Mouse (Mus musculus): ENCODE data around the gene Eps15.
A peak's percentile ranks its signal among the peaks of the same experiment; 100 is the strongest.

Gene Eps15

GRCm38 (mm10) chr4:109266744-109267143, 13.3 kb upstream of the Eps15 start:
- ATAC-seq (ENCODE audit: insufficient number of reproducible peaks, low FRiP score, low TSS enrichment) = no peak

GRCm38 (mm10) chr4:109267452-109267851, 12.6 kb upstream of the Eps15 start:
- ATAC-seq (ENCODE audit: insufficient number of reproducible peaks, low FRiP score, low TSS enrichment) = no peak

GRCm38 (mm10) chr4:109268903-109269302, 11.2 kb upstream of the Eps15 start:
- no peak for ATAC-seq (ENCODE audit: insufficient number of reproducible peaks, low FRiP score, low TSS enrichment)

DNA sequence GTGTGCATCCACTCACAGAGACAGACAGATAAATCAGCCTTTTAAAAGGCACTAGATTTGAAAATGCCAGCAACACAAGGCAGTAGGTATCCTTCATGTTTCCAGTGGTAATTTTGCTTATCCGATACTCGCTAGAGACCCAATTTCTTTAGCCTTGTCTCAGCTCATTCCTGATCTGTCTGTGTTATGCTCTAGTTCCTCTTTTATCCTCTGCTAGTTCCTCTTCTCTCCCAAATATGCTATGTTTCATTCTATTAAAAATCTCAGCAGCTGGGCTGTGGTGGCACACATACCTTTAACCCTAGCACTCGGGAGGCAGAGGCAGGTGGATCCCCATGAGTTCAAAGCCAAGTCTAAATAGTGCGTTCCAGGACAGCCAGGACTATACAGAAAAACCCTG, 8.3 kb upstream of the Eps15 start:
- ATAC-seq (ENCODE audit: insufficient number of reproducible peaks, low FRiP score, low TSS enrichment) = no peak

- ATAC-seq (ENCODE audit: insufficient number of reproducible peaks, low FRiP score, low TSS enrichment) = no peak
Observed at GRCm38 (mm10) chr4:109273586-109274240, 6.4 kb upstream of the Eps15 start.

GRCm38 (mm10) chr4:109280459-109281160, 542 bp downstream of the Eps15 start:
- ATAC-seq (ENCODE audit: insufficient number of reproducible peaks, low FRiP score, low TSS enrichment) = peak; percentile 53; the same call in 1 of the 2 replicates

- no peak for ATAC-seq (ENCODE audit: insufficient number of reproducible peaks, low FRiP score, low TSS enrichment)
Observed at GRCm38 (mm10) chr4:109281161-109281560, 1.1 kb downstream of the Eps15 start.

- no peak for ATAC-seq (ENCODE audit: insufficient number of reproducible peaks, low FRiP score, low TSS enrichment)
Observed at GRCm38 (mm10) chr4:109281946-109282345, 1.9 kb downstream of the Eps15 start.

DNA sequence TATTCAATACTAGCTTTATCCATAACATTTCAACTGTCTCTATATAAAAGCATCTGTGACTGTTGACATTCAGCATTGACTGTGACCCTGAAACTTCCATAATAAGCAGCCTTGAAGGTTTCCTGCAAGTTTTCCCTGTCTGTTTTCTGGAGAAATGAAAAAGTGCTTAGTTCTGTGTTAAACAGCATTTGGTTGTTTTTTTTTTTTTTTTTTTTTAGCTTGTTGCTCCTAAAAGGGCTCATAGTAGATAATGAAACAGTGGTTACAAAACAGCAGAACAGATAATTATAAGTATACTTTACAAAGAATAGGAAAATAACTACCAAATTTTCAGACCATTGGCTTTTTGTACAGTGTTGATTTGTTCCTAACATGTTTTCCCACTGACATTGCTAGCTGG, 14.6 kb downstream of the Eps15 start:
- no peak for ATAC-seq (ENCODE audit: insufficient number of reproducible peaks, low FRiP score, low TSS enrichment)

DNA sequence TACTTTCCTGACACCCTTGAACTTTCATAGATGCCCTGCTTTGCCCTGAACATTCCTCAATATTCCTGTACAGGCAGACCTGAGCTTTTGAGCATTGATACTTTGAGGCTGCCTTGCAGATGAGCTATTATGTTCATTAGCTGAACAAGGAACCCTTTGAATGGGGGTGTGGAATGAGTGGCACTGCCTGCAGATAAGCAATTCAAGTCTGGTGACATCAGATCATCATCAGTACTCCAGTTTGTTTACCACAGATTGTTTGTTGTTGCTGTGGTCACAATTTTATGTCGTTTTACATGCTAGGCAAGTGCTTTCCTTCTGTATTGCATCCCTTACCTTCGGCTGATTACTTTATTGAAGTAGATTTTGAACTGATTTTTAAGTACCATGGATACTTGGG, 16.4 kb downstream of the Eps15 start:
- ATAC-seq (ENCODE audit: insufficient number of reproducible peaks, low FRiP score, low TSS enrichment) = no peak

DNA sequence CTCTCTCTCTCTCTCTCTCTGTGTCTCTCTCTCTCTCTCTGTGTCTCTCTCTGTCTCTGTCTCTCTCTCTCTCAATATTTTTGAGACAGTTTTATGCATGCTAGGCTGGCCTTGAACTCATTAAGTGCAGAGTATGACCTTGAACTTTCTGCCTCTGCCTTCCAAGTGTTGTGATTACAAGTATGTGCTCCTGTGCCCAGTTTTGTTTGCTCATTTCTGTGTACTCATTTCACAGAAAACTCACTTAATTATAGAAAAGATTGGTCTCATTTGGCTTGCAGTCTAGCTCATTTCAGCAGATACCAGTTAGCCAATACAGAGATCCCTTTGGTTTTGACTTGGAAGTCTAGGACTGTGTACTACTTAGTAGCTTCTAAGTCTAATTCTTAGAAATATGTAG, 19.1 kb downstream of the Eps15 start:
- ATAC-seq (ENCODE audit: insufficient number of reproducible peaks, low FRiP score, low TSS enrichment) = no peak

- ATAC-seq (ENCODE audit: insufficient number of reproducible peaks, low FRiP score, low TSS enrichment) = no peak
Observed at GRCm38 (mm10) chr4:109316941-109317894, 37.1 kb downstream of the Eps15 start.

DNA sequence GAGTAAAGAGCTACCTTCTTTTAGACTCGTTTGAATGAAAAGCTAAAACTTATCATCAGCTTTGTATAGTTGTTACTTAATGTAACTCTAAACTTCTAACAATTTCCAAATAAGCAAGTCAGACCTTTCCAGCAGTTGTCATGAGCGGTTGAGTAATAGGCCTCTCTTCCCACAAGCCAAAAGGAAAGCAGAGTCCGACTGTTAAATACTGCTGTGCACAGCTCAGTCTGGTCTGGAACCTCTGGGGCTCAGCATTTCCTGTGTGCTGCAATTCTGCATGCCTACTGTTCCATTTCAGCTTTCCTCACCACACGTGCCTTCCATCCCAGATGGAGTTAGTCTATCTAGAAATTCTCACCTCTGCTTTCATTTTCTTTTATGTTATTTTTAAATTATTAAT, 56.7 kb downstream of the Eps15 start:
- ATAC-seq (ENCODE audit: insufficient number of reproducible peaks, low FRiP score, low TSS enrichment) = no peak

DNA sequence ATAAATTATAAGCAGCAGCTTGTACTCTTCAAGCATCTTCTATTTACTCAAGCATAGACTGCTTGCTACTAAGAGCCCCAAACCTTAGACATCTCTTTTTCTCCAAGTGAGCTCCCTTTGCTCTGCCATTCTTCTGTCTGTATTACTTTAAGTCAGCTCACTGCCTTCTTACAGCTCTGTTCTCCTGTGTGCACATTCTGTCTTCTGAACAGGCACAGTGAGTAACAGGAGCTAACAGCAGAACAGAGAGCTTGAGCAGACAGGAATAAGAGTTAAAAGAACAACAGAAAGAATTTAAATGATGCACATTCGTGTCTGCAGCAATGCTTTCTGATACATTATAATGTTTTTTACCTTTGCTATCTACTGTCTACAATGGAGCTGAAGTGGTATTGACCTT, 61.2 kb downstream of the Eps15 start:
- no peak for ATAC-seq (ENCODE audit: insufficient number of reproducible peaks, low FRiP score, low TSS enrichment)

- peak; percentile 96 for ATAC-seq (ENCODE audit: insufficient number of reproducible peaks, low FRiP score, low TSS enrichment)
Observed at GRCm38 (mm10) chr4:109342783-109343485, 62.9 kb downstream of the Eps15 start.

DNA sequence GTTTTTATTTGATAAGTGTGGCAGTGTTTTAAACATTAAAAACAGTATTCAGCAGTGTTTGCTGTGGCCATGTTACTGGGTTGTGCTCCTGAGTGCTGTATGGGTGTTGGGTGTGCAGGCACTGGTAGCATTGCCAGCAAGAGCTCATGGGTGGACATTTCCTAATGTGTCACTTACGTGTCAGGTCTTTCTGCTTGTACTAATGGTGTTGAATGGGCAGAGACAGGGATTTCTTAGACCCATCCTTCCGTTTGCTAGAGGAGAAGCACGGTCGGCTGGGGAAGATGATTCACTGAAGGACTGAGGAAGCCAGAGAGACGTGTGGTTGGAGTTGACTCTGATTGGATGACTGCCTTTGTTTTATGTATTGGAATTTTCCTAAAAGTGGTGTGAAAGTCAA, 63.8 kb downstream of the Eps15 start:
- ATAC-seq (ENCODE audit: insufficient number of reproducible peaks, low FRiP score, low TSS enrichment) = peak; percentile 64; the same call in 1 of the 2 replicates

- no peak for ATAC-seq (ENCODE audit: insufficient number of reproducible peaks, low FRiP score, low TSS enrichment)
Observed at GRCm38 (mm10) chr4:109378107-109378506, 98.0 kb downstream of the Eps15 start.

- ATAC-seq (ENCODE audit: insufficient number of reproducible peaks, low FRiP score, low TSS enrichment) = 0 out of 2 replicates have a peak, but pooled peaks have one; percentile 31
Observed at GRCm38 (mm10) chr4:109382457-109382856, 102.4 kb downstream of the Eps15 start.

DNA sequence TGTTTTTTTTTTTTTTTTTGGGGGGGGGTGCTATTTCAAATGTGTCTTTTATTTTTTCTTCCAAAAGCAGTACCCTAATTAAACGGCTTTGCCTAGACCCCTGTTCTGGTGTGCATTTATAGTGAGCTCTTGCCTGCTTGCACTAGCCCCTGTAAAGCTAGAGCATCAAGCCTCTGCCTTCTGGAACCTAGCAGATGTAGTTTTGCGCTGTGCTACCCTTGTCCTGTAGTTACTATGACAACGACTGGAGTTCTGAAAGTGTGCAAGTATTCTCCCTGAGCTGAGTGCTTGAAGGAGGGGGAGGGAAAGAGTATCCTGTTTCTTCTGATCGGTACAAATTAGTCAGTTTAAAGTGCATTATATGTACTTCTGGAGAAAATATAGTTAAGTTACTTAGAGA, 105.5 kb downstream of the Eps15 start:
- no peak for ATAC-seq (ENCODE audit: insufficient number of reproducible peaks, low FRiP score, low TSS enrichment)

- ATAC-seq (ENCODE audit: insufficient number of reproducible peaks, low FRiP score, low TSS enrichment) = no peak
Observed at GRCm38 (mm10) chr4:109393229-109393779, 113.2 kb downstream of the Eps15 start.

Data from cerebellum, adult (tissue).